Mouse (Mus musculus) midbrain, embryonic 10.5 days (tissue): Measurements from ENCODE around the gene I830077J02Rik. TPM values are rescaled to one million over a fixed set of nuclear protein-coding genes. Genes with fewer than 3 reads are reported as not detected.
A peak's percentile ranks its signal among the peaks of the same experiment; 100 is the strongest.
"Not testable (repeated sequence)": the region's sequence is repeated elsewhere in the genome, so short reads cannot be mapped to it uniquely, and the experiment has no call there.

Source experiments
- DNase-seq: peaks from one replicate; pipeline ENCODE4 v3.0.0-alpha.2; 2017; ENCODE audit warnings: low spot score
- H3K27ac ChIP-seq: fragments of 300-500 bp; sonication (generic); replicated peaks from 2 replicates; pipeline ENCODE4 v1.5.1; 2016; ENCODE audit warnings: mild to moderate bottlenecking
- H3K27me3 ChIP-seq: fragments of 300-500 bp; sonication (generic); 2 replicates; pipeline ENCODE4 v1.6.1; 2016; ENCODE audit warnings: low read depth, mild to moderate bottlenecking; ENCODE audit not compliant: poor library complexity, severe bottlenecking
- H3K36me3 ChIP-seq: fragments of 300-500 bp; sonication (generic); 2 replicates; pipeline ENCODE4 v1.6.1; 2016; ENCODE audit warnings: mild to moderate bottlenecking, moderate library complexity
- H3K4me1 ChIP-seq: fragments of 300-500 bp; sonication (generic); 2 replicates; pipeline ENCODE4 v1.6.1; 2016
- H3K4me3 ChIP-seq: fragments of 300-500 bp; sonication (generic); 2 replicates; pipeline ENCODE4 v1.5.1; 2016; ENCODE audit warnings: mild to moderate bottlenecking, moderate library complexity
- H3K9me3 ChIP-seq: fragments of 300-500 bp; sonication (generic); replicated peaks from 2 replicates; pipeline ENCODE4 v1.6.1; 2016; ENCODE audit warnings: mild to moderate bottlenecking
- WGBS: fragments of 180-500 bp; shearing (Covaris S2); methylation state at CpG from one replicate; pipeline ENCODE4 v1.1.7; 2016; 5-methylcytosine and 5-hydroxymethylcytosine counted together
- polyA plus RNA-seq: library from polyadenylated mRNA; unstranded; fragments of >200 nt; fragmentation: Nextera tagmentation; extraction: Ambion mirVana; gene quantifications from 2 replicates; pipeline ENCODE4 v1.2.1, GENCODE M21; 2016

I830077J02Rik gene
- polyA plus RNA-seq, 1 experiment from 2014 or later: 0.90 TPM

- Histone ChIP-seq H3K9me3 (no peaks in the 10 kb centered on the region), H3K27ac (no peak overlapping the region), H3K4me3 (no peak overlapping the region), H3K27me3 (no peaks in the 10 kb centered on the region), H3K4me1 (no peaks in the 10 kb centered on the region), H3K36me3 (peaks cover 16% of the 10 kb centered on the region)
- DNase-seq: no peak
- 95% methylated on average over 5 of the region's 5 CpGs for WGBS
Observed at GRCm38 (mm10) chr3:105935033-105935432, 2.6 kb upstream of the I830077J02Rik start.

- Histone ChIP-seq H3K4me1 (no peaks in the 10 kb centered on the region), H3K4me3 (no peak overlapping the region), H3K36me3 (peaks cover 11% of the 10 kb centered on the region), H3K9me3 (no peaks in the 10 kb centered on the region), H3K27me3 (no peaks in the 10 kb centered on the region), H3K27ac (no peak overlapping the region)
- WGBS: 92% methylated on average over 6 of the region's 6 CpGs
- DNase-seq: no peak
Observed at GRCm38 (mm10) chr3:105933926-105934325, 1.5 kb upstream of the I830077J02Rik start.

GRCm38 (mm10) chr3:105931095-105931494 is 1.4 kb downstream of the I830077J02Rik start:
- no peaks in the 10 kb centered on the region for H3K27me3 ChIP-seq
- no peaks in the 10 kb centered on the region for H3K9me3 ChIP-seq
- H3K4me3 ChIP-seq: no peak overlapping the region
- H3K36me3 ChIP-seq: no peaks in the 10 kb centered on the region
- WGBS: 92% methylated on average over 2 of the region's 2 CpGs
- no peak overlapping the region for H3K27ac ChIP-seq
- DNase-seq: no peak
- no peaks in the 10 kb centered on the region for H3K4me1 ChIP-seq

GRCm38 (mm10) chr3:105929821-105930220 is 2.6 kb downstream of the I830077J02Rik start:
- no peak for DNase-seq
- no peaks in the 10 kb centered on the region for H3K27me3 ChIP-seq
- 84% methylated on average over 7 of the region's 7 CpGs for WGBS

GRCm38 (mm10) chr3:105928781-105929180 is 3.7 kb downstream of the I830077J02Rik start:
- Histone ChIP-seq H3K9me3 (no peaks in the 10 kb centered on the region), H3K27me3 (no peaks in the 10 kb centered on the region), H3K27ac (no peak overlapping the region), H3K4me1 (no peaks in the 10 kb centered on the region), H3K36me3 (no peaks in the 10 kb centered on the region), H3K4me3 (no peak overlapping the region)
- no peak for DNase-seq
- WGBS: 90% methylated on average over 6 of the region's 6 CpGs

More at GRCm38 (mm10) chr3:105929821-105930220, 2.6 kb downstream of the I830077J02Rik start:
- no peaks in the 10 kb centered on the region for H3K9me3 ChIP-seq
- H3K4me3 ChIP-seq: no peak overlapping the region
- H3K27ac ChIP-seq: no peak overlapping the region
- no peaks in the 10 kb centered on the region for H3K4me1 ChIP-seq
- no peaks in the 10 kb centered on the region for H3K36me3 ChIP-seq

GRCm38 (mm10) chr3:105928195-105928569 is 4.3 kb downstream of the I830077J02Rik start:
- H3K36me3 ChIP-seq: no peaks in the 10 kb centered on the region
- H3K27me3 ChIP-seq: no peaks in the 10 kb centered on the region
- no peak overlapping the region for H3K4me3 ChIP-seq
- no peak for DNase-seq
- WGBS: 92% methylated on average over 3 of the region's 3 CpGs
- no peaks in the 10 kb centered on the region for H3K9me3 ChIP-seq
- no peak overlapping the region for H3K27ac ChIP-seq
- H3K4me1 ChIP-seq: no peaks in the 10 kb centered on the region

- DNase-seq: no peak
Observed at GRCm38 (mm10) chr3:105927561-105928194, 4.8 kb downstream of the I830077J02Rik start.

GRCm38 (mm10) chr3:105924616-105925015 is 7.8 kb downstream of the I830077J02Rik start:
- no peaks in the 10 kb centered on the region for H3K9me3 ChIP-seq
- WGBS: 87% methylated on average over 9 of the region's 9 CpGs
- no peaks in the 10 kb centered on the region for H3K36me3 ChIP-seq
- no peaks in the 10 kb centered on the region for H3K4me1 ChIP-seq
- H3K27ac ChIP-seq: no peak overlapping the region
- no peaks in the 10 kb centered on the region for H3K27me3 ChIP-seq
- no peak overlapping the region for H3K4me3 ChIP-seq
- no peak for DNase-seq

More at GRCm38 (mm10) chr3:105927561-105928194, 4.8 kb downstream of the I830077J02Rik start:
- H3K9me3 ChIP-seq: no peaks in the 10 kb centered on the region
- H3K4me3 ChIP-seq: no peak overlapping the region
- H3K36me3 ChIP-seq: no peaks in the 10 kb centered on the region
- no peaks in the 10 kb centered on the region for H3K27me3 ChIP-seq
- 89% methylated on average over 7 of the region's 7 CpGs for WGBS
- H3K4me1 ChIP-seq: no peaks in the 10 kb centered on the region
- H3K27ac ChIP-seq: no peak overlapping the region

GRCm38 (mm10) chr3:105921959-105922358 is 10.5 kb downstream of the I830077J02Rik start:
- Histone ChIP-seq H3K9me3 (no peaks in the 10 kb centered on the region), H3K4me1 (0 out of 2 replicates have a peak, but pooled peaks cover 4% of the 10 kb centered on the region), H3K4me3 (no peak overlapping the region), H3K27me3 (no peaks in the 10 kb centered on the region), H3K36me3 (no peaks in the 10 kb centered on the region), H3K27ac (no peak overlapping the region)
- WGBS: 82% methylated on average over 2 of the region's 2 CpGs
- no peak for DNase-seq

GRCm38 (mm10) chr3:105920743-105921142 is 11.7 kb downstream of the I830077J02Rik start:
- H3K4me1 ChIP-seq, H3K4me3 ChIP-seq, H3K27me3 ChIP-seq, DNase-seq, H3K9me3 ChIP-seq, H3K27ac ChIP-seq, H3K36me3 ChIP-seq: not testable (repeated sequence)

- no peaks in the 10 kb centered on the region for H3K36me3 ChIP-seq
- no peak overlapping the region for H3K4me3 ChIP-seq
- no peaks in the 10 kb centered on the region for H3K27me3 ChIP-seq
- 0 out of 2 replicates have a peak, but pooled peaks cover 4% of the 10 kb centered on the region for H3K4me1 ChIP-seq
- no peak overlapping the region for H3K27ac ChIP-seq
- WGBS: 80% methylated on average over 3 of the region's 3 CpGs
- DNase-seq: no peak
- H3K9me3 ChIP-seq: no peaks in the 10 kb centered on the region
Observed at GRCm38 (mm10) chr3:105918355-105918745, 14.1 kb downstream of the I830077J02Rik start.

- Histone ChIP-seq H3K27me3 (no peaks in the 10 kb centered on the region), H3K27ac (no peak overlapping the region), H3K4me3 (no peak overlapping the region), H3K36me3 (no peaks in the 10 kb centered on the region), H3K4me1 (0 out of 2 replicates have a peak, but pooled peaks cover 4% of the 10 kb centered on the region), H3K9me3 (no peaks in the 10 kb centered on the region)
- WGBS: 69% methylated on average over 10 of the region's 10 CpGs
- DNase-seq: peak; percentile 28
Observed at GRCm38 (mm10) chr3:105917656-105918354, 14.7 kb downstream of the I830077J02Rik start.

- DNase-seq, H3K27ac ChIP-seq, H3K4me1 ChIP-seq, H3K4me3 ChIP-seq, H3K9me3 ChIP-seq, H3K27me3 ChIP-seq, H3K36me3 ChIP-seq: not testable (repeated sequence)
Observed at GRCm38 (mm10) chr3:105916455-105916854, 16.0 kb downstream of the I830077J02Rik start.
